Mouse (Mus musculus): Measurements from ENCODE around the gene Mbd4.
"Not testable (repeated sequence)": the region's sequence is repeated elsewhere in the genome, so short reads cannot be mapped to it uniquely, and the experiment has no call there.

The Mbd4 gene

DNA sequence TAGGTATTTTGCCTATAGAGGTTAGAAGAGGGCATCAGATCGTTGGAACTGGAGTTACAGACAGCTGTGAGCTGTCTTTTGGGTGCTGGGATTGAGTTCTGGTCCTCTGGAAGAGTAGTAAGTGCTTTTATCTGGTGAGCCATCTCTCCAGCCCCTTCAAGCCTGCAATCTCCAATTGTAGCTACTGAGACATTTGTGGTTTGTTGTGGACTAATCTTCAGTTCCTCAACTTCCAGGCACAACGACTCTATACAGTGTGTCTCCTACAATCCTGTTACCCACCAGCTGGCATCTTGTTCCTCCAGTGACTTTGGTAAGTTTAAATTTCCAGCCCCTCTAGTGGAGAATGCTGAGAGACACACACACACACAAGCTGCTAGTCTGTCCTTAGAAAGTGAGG is 24.1 kb upstream of the Mbd4 start:
- CTCF ChIA-PET = interaction anchor here in 2 of 4 experiments (0.6 to 1.3 kb wide), 2 partner anchors 23 to 54 kb away, joined by 3 to 7 read pairs; no protein-coding TSS in a partner anchor

DNA sequence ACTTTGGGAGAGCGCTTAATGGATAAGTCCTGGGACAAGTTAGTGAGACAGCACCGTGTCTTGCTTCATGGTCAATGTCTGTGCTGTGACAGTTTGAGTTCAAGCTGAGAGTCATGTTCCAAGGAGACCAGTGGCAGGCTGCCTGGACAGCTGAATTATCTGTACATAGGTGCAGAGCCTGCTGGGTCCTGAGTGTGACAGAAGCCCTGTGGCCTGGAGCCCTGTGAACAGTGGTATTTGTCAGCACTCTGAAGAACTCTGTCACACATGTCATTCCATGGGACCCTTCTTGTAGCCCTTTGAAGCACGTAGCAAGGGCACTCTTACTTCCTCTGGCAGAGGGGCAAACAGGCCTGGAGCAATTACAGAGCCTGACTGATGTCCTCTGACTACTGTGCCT is 18.1 kb upstream of the Mbd4 start:
- POLR2A ChIA-PET, CTCF ChIA-PET: not testable (repeated sequence)

More for the DNA sequence above, 24.1 kb upstream of the Mbd4 start:
- POLR2A ChIA-PET = interaction anchor here in 2 of 4 experiments (0.5 to 3.1 kb wide), 5 partner anchors 9 to 120 kb away, joined by 3 to 14 read pairs (median 8); partner anchors contain the start of genes Efcab12 (in 1 of the 2), Ift122 (in 1 of the 2) and Mbd4 (in 1 of the 2)

DNA sequence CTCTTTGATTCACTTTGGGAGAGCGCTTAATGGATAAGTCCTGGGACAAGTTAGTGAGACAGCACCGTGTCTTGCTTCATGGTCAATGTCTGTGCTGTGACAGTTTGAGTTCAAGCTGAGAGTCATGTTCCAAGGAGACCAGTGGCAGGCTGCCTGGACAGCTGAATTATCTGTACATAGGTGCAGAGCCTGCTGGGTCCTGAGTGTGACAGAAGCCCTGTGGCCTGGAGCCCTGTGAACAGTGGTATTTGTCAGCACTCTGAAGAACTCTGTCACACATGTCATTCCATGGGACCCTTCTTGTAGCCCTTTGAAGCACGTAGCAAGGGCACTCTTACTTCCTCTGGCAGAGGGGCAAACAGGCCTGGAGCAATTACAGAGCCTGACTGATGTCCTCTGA is 14.0 kb upstream of the Mbd4 start:
- POLR2A ChIA-PET, CTCF ChIA-PET: not testable (repeated sequence)

DNA sequence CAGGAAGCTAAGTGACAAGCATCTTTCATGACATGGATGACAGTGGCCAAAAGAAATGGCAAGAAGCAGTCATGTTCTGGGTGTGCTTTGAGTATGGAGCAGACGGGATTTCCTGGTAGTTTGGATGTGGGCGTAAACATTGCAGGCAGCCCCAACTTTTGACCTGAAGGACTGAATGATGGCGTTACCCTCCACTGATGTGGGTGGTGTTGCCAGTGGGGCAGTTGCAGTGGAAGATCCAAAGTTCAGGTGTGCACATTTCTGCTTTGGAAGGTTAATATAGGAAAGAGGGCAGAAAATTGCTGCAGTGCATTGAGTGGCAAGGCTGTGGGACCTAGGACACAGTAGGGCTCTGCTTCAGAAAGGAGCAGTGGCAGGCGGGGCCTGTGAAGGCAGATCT is 12.1 kb upstream of the Mbd4 start:
- ChIA-PET CTCF (no interaction called here), POLR2A (interaction anchor here in 1 of 4 experiments (0.6 to 1.5 kb wide), 5 partner anchors 12 to 56 kb away, joined by 3 to 10 read pairs (median 3); partner anchors contain the start of genes Ift122 and Mbd4)

DNA sequence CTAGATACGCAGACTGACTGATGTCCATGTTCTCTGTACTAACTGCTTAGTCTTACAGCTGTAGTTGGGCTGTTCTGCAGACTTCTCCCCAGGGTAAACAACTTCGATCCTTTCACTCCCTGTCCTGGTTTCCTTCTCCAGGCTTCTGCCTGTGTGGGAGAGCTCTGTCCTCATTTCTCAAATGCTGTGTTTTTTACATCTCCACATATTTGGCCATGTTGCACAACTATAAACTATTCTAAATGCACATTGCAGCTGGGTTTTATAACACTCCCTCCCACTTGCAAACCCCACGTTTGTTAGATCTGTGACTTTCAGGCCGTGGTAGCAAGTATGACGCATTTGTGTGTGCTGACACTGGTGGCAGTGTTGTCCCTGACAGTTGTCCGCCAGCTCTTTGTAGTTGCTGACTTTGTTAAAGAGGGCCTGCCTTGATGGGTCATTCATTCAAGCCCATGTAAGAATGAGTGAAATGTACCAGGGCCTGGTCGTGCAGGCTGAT is 10.2 kb upstream of the Mbd4 start:
- ChIA-PET CTCF (interaction anchor here in 1 of 4 experiments (1.8 kb wide), 1 partner anchor 9 kb away, joined by 10 read pairs; the partner anchor contains the start of gene Ift122), POLR2A (interaction anchor here in 2 of 4 experiments (0.7 to 2.0 kb wide), 3 partner anchors 9 to 25 kb away, joined by 4 to 10 read pairs (median 5); partner anchors contain the start of genes Ift122 (in 2 of the 2), Mbd4 (in 2 of the 2) and Efcab12 (in 1 of the 2))

DNA sequence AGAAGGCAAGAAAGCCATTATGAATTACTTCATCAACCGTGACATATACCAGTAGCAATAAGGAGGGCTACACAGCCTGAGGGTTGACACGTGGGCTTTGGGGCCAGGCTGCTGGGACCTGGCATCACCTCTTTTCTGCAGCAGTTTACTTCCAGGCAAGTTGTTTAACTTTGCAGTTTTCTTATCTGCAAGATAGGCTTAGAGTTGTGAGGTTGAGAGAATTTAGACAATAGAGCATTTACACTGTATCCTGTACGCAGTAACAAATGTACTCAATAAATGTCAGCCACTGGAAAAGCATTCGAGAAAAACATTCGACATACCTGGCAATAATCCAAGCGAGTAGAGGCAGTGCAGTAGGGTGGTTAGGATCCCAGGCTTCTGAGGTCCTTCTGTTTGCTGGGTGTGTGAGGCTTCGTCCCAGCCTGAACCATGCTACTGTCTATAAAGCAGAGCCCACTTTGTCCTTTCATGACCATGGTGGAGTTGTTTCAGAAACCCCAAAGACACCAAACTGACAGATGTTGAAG is 6.9 kb upstream of the Mbd4 start:
- ChIA-PET POLR2A (no interaction called here), CTCF (interaction anchor here in 1 of 4 experiments (0.7 kb wide), 1 partner anchor 441 kb away, joined by 5 read pairs; no protein-coding TSS in a partner anchor)

DNA sequence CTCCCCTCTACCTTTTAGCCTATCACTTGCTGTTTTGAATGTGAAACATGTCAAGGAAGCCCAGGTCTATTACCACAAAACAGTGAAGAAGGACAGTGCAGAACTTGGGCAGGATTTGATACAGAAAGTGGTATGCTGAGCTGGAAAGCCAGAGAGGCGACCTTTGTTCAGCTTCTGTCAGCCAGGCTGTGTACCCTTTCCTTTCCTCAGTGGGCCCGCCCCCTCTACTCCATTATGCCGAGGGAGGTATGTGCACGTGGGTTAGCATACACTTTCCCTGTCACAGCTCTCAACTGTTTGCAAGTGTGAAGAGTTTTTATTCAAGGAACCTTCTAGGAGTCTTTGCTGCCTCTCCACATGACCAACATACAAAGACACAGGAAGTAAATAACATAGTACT is 6.1 kb upstream of the Mbd4 start:
- CTCF ChIA-PET = interaction anchor here in 2 of 4 experiments (0.5 to 0.7 kb wide), 4 partner anchors 14 to 1065 kb away, joined by 3 to 5 read pairs (median 4); no protein-coding TSS in a partner anchor
- POLR2A ChIA-PET = interaction anchor here in 1 of 4 experiments (0.9 to 1.1 kb wide), 3 partner anchors 20 to 56 kb away, joined by 3 read pairs; no protein-coding TSS in a partner anchor

DNA sequence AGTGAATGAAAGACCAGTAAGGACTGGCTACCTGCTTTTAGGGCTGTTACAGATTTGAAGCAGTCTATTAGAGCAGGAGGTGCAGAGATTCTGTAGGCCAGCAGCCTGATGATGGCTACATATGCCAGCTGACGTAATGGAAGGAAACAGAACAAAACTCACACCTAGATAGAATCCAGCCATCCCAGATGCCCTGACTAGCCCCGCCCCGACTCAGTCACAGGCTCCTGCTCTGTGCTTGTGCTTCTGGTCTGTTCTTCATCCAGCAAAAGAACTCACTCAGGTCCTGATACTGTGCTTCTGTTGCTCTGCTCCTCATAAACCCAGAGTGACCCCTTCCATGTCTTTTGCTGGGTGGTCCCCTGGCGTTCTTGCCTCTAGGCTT is 3.2 kb upstream of the Mbd4 start:
- ChIA-PET POLR2A (interaction anchor here in 1 of 4 experiments (1.0 to 10.5 kb wide), 2 partner anchors 17 to 48 kb away, joined by 4 to 159 read pairs; partner anchors contain the start of genes Efcab12 and Rpl32), CTCF (interaction anchor here in 2 of 4 experiments (1.4 to 1.5 kb wide), 2 partner anchors 9 kb away, joined by 3 read pairs; no protein-coding TSS in a partner anchor)

DNA sequence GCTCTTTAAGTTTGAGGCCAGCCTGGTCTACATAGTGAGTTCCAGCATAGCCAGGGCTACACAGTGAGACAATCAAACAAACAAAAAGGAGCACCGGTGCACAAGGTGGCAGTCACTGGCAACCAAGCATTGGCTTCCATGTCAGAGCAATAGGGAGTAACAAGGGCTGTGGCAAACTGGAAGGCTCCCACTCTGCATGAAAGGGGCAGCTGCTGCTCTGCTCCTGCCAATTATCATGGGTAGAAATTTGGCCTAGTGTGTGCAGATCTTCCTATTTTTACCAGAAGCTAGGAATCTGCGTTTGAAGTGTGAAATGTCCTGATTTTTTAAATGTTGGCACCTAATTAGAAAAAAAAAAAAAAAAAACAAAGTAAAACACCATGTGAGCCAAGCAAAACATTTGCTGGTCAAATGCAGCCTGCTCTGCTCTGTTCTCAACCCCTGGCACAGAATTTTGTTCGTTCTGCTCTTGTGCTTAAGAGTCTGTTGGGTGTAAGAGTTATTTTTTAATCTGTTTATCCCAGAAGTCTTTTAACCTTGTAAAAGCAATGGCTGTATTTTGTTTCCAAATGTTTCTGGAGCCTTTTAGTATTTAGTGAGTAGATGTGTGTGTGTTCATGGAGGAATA is 2.7 kb upstream of the Mbd4 start:
- CTCF ChIA-PET = interaction anchor here in 1 of 4 experiments (0.6 kb wide), 1 partner anchor 32 kb away, joined by 8 read pairs; no protein-coding TSS in a partner anchor
- POLR2A ChIA-PET = interaction anchor here in 3 of 4 experiments (0.6 to 25.7 kb wide), 4 partner anchors 16 to 261 kb away, joined by 3 to 814 read pairs (median 82); partner anchors contain the start of genes Efcab12 (in 1 of the 3) and Rpl32 (in 1 of the 3)

DNA sequence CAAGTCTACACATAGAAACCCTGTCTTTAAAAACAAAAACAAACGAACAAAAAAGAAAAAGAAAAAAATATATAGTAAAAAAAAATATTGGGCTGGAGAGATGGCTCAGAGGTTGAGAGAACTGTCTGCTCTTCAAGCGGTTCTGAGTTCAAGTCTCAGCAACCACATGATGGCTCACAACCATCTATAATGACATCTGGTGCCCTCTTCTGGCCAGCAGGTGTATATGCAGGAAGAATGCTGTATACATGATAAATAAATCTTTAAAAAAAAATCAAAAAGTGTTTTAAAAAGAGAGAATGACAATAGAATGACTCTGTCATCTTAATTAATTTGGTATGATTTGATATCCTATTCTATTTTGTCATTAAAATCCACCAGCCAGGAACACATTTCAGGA is 1.3 kb upstream of the Mbd4 start:
- CTCF ChIA-PET = interaction anchor here in 3 of 4 experiments (1.2 to 3.6 kb wide), 9 partner anchors 9 to 156 kb away, joined by 3 to 19 read pairs (median 7); partner anchors contain the start of gene Efcab12 (in 2 of the 3)

DNA sequence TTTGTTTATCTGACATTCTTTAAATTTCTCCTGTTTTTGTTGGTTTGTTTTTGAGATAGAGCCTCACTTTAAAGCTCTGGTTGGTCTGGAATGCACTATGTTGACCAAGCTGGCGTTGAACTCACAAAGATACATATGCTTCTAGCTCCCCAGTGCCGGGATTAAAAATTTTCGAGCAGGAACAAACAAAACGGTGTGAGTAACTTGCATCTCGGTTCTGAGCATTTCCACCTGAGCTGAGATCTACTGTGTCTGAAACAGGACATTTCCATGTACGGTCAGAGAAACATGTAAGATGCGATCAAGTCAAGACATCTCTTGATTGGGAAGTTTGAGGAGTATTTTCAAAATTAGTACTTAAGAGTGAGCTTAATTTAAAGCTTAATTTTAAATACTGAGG is 814 bp upstream of the Mbd4 start:
- CTCF ChIA-PET = interaction anchor here (0.6 to 3.6 kb wide), 22 partner anchors 10 to 375 kb away, joined by 3 to 19 read pairs (median 5); partner anchors contain the start of genes Efcab12 (in 3 of the 4) and Rpl32 (in 2 of the 4)
- POLR2A ChIA-PET = interaction anchor here (0.6 to 25.7 kb wide), 53 partner anchors 9 to 627 kb away, joined by 3 to 814 read pairs (median 4); partner anchors contain the start of genes Efcab12 (in 4 of the 4), Raf1 (in 3 of the 4), Rpl32 (in 3 of the 4) and Tmem40 (in 2 of the 4)

More for the DNA sequence above, 1.3 kb upstream of the Mbd4 start:
- POLR2A ChIA-PET = interaction anchor here (1.0 to 25.7 kb wide), 21 partner anchors 9 to 354 kb away, joined by 3 to 814 read pairs (median 10); partner anchors contain the start of genes Efcab12 (in 4 of the 4), Rpl32 (in 2 of the 4) and Tmem40 (in 1 of the 4)

DNA sequence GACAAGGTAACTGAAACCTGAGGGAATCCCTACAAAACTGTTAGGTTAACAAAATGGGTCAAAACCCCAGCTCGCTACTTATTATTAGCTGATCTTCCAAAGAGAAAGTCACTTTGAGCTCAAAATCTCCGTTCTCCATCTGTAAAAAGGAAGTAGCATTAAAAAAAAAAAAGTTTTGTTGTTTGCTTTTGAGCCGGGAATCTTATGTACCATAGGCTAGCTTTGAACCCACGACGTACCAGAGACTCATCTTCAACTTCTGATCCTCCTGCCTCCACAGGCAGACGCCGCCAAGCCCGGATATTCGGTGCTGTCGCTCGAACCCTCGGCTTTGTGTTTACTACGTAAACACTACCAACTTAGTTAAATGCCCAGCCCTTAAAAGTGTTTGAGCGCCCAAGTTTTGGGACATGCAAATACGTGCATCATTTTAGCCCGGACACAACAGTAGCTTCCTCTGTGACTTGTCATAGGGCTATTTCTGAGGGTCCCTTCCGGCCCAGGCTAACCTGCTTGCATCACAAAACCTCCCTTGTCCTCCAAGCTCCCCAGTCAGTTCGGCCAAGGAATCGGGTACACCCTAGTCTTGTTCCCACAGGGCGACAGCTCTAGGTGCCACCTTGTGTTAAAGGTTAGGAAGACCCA is 603 bp downstream of the Mbd4 start:
- POLR2A ChIA-PET = interaction anchor here (0.6 to 25.7 kb wide), 55 partner anchors 12 to 355 kb away, joined by 3 to 814 read pairs (median 4); partner anchors contain the start of genes Efcab12 (in 4 of the 4), Rpl32 (in 4 of the 4), Raf1 (in 3 of the 4) and Tmem40 (in 2 of the 4)
- CTCF ChIA-PET = interaction anchor here (0.6 to 3.6 kb wide), 20 partner anchors 8 to 1580 kb away, joined by 3 to 19 read pairs (median 5); partner anchors contain the start of genes Efcab12 (in 3 of the 4) and Rpl32 (in 2 of the 4)

DNA sequence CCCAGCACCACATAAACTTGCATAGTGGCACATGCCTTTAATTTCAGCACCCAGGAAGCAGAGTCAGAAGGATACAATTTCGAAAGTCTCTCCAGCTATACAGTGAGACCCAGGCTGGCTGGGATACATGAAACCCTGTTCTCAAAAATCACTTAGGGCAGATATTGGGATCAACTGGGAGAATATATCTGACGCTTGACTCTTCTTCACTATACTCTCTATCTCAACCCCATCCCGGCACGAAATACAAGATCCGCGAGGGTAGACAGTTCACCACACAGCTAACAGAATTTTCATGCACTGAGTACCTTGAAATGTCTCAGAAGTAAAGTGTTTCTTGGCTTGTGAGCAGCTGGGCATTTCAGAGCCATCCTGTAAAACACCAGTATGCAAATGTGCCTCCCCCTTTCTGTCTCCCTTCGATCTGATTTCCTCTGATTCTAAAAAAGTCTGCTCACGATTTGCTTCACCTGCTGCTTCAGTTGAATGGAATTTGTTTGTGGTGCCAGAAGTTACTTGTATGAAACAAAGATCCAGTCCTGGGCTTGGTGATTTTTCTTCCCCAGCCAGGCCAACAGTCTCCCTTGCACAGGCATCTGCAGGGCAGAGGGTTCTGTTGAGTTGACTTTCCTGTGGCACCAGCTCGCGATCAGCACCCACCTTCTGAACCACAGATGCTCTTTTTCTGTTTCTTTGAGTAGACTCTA is 4.4 kb downstream of the Mbd4 start:
- CTCF ChIA-PET = interaction anchor here in 2 of 4 experiments (0.6 to 2.3 kb wide), 2 partner anchors 25 to 76 kb away, joined by 5 read pairs; no protein-coding TSS in a partner anchor
- POLR2A ChIA-PET = interaction anchor here in 3 of 4 experiments (0.9 to 25.7 kb wide), 8 partner anchors 8 to 359 kb away, joined by 3 to 814 read pairs (median 62); partner anchors contain the start of genes Efcab12 (in 3 of the 3), Rpl32 (in 2 of the 3) and Washc2 (in 1 of the 3)

DNA sequence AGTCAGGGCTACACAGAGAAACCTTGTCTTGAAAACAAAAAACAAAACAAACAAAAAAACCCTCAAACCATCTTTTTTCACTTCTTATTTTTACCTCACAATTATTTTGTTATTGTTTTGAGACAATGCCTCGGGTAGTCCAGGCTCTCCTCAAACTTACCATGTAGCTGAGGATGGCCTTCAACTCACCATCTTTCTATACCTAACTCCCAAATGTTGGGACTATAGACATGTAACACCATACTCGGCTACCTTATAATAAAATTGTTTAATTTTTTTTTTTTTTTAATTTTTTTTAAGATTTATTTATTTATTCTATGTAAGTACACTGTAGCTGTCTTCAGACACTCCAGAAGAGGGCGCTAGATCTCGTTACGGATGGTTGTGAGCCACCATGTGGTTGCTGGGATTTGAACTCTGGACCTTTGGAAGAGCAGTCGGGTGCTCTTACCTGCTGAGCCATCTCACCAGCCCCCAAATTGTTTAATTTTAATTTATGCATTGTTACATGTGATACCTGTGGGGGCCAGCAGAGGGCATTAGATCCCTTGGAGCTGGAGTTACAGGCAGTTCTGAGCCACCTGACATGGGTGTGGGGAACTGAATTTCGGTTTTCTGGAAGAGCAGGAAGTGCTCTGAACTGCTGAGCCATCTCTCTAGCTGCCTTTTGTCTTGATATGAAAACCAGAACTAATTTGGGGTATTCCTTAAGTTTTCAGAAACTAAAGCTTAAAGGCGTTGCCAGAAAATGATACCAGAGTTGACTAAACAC is 6.3 kb downstream of the Mbd4 start:
- ChIA-PET POLR2A (interaction anchor here in 3 of 4 experiments (0.6 to 25.7 kb wide), 11 partner anchors 7 to 361 kb away, joined by 3 to 814 read pairs (median 4); partner anchors contain the start of genes Efcab12 (in 3 of the 3), Rpl32 (in 1 of the 3) and Washc2 (in 1 of the 3)), CTCF (interaction anchor here (0.5 to 2.3 kb wide), 19 partner anchors 9 to 637 kb away, joined by 3 to 19 read pairs (median 4); partner anchors contain the start of genes Efcab12 (in 4 of the 4) and Rpl32 (in 1 of the 4))

DNA sequence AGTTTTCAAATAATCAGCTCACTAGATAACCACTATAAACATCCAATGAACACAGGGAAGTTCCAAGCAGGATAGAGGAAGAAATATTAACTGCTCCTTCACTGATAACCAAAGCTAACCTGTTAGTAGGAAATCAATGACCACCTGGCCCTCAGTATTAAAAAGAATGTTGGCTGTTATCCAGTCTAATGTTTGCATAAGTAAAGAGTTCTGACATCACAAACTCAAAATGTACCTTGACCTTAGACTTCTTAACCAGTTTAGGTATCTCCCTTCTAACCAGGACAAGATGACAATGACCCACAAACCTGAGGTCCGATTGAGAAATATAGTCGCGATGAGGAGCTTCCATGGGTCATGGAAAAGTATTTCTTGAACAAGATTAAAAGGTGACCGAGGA is 8.2 kb downstream of the Mbd4 start:
- CTCF ChIA-PET = interaction anchor here in 1 of 4 experiments (1.1 to 2.9 kb wide), 2 partner anchors 9 to 14 kb away, joined by 5 to 16 read pairs; partner anchors contain the start of genes Ift122 and Mbd4
- POLR2A ChIA-PET = interaction anchor here in 2 of 4 experiments (1.5 to 25.7 kb wide), 4 partner anchors 6 to 32 kb away, joined by 4 to 814 read pairs (median 137); partner anchors contain the start of genes Ift122 (in 2 of the 2), Mbd4 (in 2 of the 2) and Rpl32 (in 1 of the 2)

DNA sequence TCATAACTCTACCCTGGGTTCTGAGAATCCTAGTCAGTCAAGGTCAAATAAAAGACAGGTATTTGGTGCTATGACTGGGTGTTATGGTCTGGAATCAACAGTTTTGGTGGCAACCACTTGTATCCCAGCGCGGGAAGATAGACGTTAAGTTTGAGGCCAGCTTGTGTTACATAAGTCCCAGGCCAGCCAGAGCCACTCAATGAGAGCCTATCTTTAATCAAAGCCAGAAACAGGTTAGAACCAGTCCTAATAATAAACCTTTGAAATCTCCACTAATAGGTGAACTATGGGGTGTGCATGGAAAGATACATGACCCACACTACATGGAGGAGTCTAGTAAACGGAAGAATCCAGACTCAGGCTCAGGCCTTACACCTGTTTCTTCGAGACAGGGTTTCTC is 14.4 kb downstream of the Mbd4 start:
- ChIA-PET POLR2A (interaction anchor here (0.5 to 25.7 kb wide), 61 partner anchors 8 to 587 kb away, joined by 3 to 814 read pairs (median 4); partner anchors contain the start of genes Ift122 (in 4 of the 4), Mbd4 (in 4 of the 4), Rpl32 (in 3 of the 4) and Raf1 (in 2 of the 4)), CTCF (interaction anchor here (0.6 to 3.6 kb wide), 20 partner anchors 8 to 773 kb away, joined by 3 to 23 read pairs (median 5); partner anchors contain the start of genes Ift122 (in 3 of the 4), Mbd4 (in 3 of the 4) and Rpl32 (in 1 of the 4))

Measured in embryonic stem cell, embryonic (primary cell).